Mouse (Mus musculus) MEL-GATA-1-ER (cell line): ENCODE results near the gene Ehmt1.
A peak's percentile ranks its signal among the peaks of the same experiment; 100 is the strongest.

Source experiments
- DNase-seq: peaks from one replicate; pipeline ENCODE4 v3.0.0-alpha.2; 2012; ENCODE audit warnings: low read depth; ENCODE audit errors: extremely low read depth

Gene Ehmt1

GRCm38 (mm10) chr2:24912589-24912988, 6.8 kb downstream of the Ehmt1 start:
- no peak for DNase-seq

GRCm38 (mm10) chr2:24912189-24912588, 7.2 kb downstream of the Ehmt1 start:
- DNase-seq, result no peak

GRCm38 (mm10) chr2:24910481-24910880, 8.9 kb downstream of the Ehmt1 start:
- peak; percentile 66 for DNase-seq

- no peak for DNase-seq
Observed at GRCm38 (mm10) chr2:24905653-24906155, 13.7 kb downstream of the Ehmt1 start.

- no peak for DNase-seq
Observed at GRCm38 (mm10) chr2:24904823-24905652, 14.4 kb downstream of the Ehmt1 start.

- no peak for DNase-seq
Observed at GRCm38 (mm10) chr2:24902999-24903398, 16.4 kb downstream of the Ehmt1 start.

GRCm38 (mm10) chr2:24901055-24901454, 18.4 kb downstream of the Ehmt1 start:
- DNase-seq, result no peak

GRCm38 (mm10) chr2:24899292-24899691, 20.1 kb downstream of the Ehmt1 start:
- DNase-seq, result no peak

GRCm38 (mm10) chr2:24896761-24897160, 22.7 kb downstream of the Ehmt1 start:
- DNase-seq, result no peak

- DNase-seq, result no peak
Observed at GRCm38 (mm10) chr2:24894211-24894610, 25.2 kb downstream of the Ehmt1 start.

- no peak for DNase-seq
Observed at GRCm38 (mm10) chr2:24892318-24892717, 27.1 kb downstream of the Ehmt1 start.

GRCm38 (mm10) chr2:24890541-24891447, 28.6 kb downstream of the Ehmt1 start:
- no peak for DNase-seq

- DNase-seq, result no peak
Observed at GRCm38 (mm10) chr2:24888895-24889294, 30.5 kb downstream of the Ehmt1 start.

GRCm38 (mm10) chr2:24880686-24881085, 38.7 kb downstream of the Ehmt1 start:
- DNase-seq, result no peak

- no peak for DNase-seq
Observed at GRCm38 (mm10) chr2:24870952-24871351, 48.5 kb downstream of the Ehmt1 start.

- DNase-seq, result no peak
Observed at GRCm38 (mm10) chr2:24863010-24863409, 56.4 kb downstream of the Ehmt1 start.

GRCm38 (mm10) chr2:24852408-24852807, 67.0 kb downstream of the Ehmt1 start:
- DNase-seq, result no peak

GRCm38 (mm10) chr2:24846557-24846956, 72.9 kb downstream of the Ehmt1 start:
- no peak for DNase-seq

GRCm38 (mm10) chr2:24845256-24845655, 74.2 kb downstream of the Ehmt1 start:
- peak; percentile 54 for DNase-seq

GRCm38 (mm10) chr2:24830614-24831013, 88.8 kb downstream of the Ehmt1 start:
- no peak for DNase-seq

- peak; percentile 53 for DNase-seq
Observed at GRCm38 (mm10) chr2:24809746-24810145, 109.7 kb downstream of the Ehmt1 start.

GRCm38 (mm10) chr2:24807691-24808090, 111.7 kb downstream of the Ehmt1 start:
- DNase-seq, result no peak
